Mouse (Mus musculus): ENCODE measurements around the gene Sv2a. TPM values are rescaled to one million over a fixed set of nuclear protein-coding genes. Genes with fewer than 3 reads are reported as not detected.
A peak's percentile ranks its signal among the peaks of the same experiment; 100 is the strongest.
"Not testable (repeated sequence)": the region's sequence is repeated elsewhere in the genome, so short reads cannot be mapped to it uniquely, and the experiment has no call there.

The Sv2a gene
- total RNA-seq, 4 experiments from 2014 or later = 1.6 to 7.0 (median 4.2) TPM

DNA sequence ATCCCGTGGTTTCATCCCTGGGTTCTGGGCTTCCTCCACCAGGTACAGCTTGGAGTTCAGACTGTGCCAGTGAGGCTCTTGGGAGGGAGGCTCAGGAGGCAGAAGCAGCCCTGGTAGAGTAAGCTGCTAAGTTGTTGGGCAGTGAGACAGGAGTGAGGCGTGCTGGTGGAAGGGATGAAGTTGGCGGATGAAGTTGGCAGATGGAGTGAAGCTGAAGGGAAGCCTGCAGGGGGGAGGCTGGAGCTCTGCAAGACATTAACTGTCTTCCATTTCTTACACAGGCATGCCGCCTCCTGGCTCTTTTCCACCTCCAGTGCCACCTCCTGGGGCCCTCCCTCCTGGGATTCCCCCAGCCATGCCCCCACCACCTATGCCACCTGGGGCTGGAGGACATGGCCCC is 6.9 kb upstream of the Sv2a start:
- DNase-seq (ENCODE audit: low spot score) = not testable (repeated sequence)

DNA sequence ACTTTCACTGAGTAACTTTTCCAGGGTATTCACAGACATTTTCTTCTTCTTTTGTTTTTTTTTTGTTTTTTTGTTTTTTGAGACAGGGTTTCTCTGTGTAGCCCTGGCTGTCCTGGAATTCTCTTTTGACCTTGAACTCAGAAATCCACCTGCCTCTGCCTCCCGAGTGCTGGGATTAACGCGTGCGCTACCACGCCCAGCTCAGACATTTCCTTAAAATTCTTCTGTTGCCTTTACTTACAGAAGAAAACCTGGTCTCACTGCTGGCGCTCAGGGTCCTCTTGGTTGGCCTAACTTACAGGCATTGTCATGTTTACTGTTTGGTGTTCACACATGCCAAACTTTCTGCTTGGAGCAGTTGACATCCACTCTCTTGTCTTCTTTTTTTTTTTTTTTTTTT is 5.7 kb upstream of the Sv2a start:
- DNase-seq (ENCODE audit: low spot score) = no peak

DNA sequence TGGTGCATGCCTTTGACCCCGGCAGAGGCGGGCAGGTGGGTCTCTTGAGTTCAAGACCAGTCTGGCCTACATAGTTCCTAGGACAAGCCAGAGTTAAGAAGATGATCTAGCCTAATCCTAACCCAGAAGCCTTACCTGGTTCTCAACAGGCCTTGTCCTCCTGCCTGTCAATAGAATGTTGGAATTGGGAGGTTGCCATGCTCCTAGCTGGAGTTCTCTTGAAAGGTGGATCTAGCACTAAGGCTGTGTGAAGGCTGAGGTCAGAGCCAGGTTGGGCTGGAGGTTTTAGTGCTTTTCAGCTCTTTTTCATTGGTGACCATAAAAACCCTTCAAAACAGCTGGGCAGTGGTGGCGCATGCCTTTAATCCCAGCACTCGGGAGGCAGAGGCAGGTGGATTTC is 2.5 kb upstream of the Sv2a start:
- DNase-seq (ENCODE audit: low spot score) = no peak

DNA sequence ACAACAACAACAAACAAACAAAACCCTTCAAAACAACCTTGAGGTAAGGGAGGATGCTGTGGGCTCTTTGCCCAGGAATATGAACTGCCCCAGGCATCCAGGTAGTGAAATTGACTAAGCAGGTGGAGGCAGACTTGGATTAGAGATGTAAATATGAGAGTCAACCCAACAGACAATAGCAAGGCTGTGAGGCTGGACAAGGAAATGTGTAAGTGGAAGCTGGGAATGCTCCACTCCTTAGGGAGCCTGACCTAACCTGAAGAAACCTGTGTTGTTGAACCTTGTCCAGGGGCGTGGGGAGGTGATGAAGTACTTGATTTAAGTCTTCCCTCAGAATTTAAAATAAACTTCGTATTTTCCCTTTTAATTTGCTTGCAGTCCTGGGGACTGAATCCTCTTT is 2.0 kb upstream of the Sv2a start:
- no peak for DNase-seq (ENCODE audit: low spot score)

DNA sequence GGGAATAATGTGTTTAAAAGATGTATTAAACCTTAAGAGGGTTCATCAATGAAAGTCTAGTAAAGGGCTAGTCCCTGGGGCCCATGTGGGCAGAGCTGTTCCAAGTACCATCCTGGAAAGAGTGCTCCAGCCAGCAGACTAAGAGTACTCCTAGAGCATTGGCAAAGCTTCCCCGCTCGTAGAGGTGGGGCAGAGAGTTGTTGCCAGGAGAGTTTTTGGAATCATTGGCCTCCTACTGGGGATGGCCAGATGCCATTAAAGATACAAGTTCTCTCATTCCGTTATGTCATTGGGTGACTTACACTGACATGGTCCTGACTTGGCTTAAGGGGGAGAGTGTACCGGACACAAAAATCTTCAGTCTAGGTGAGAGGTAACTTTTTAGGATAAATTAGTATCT is 1.4 kb upstream of the Sv2a start:
- peak; percentile 65 for DNase-seq (ENCODE audit: low spot score)

DNA sequence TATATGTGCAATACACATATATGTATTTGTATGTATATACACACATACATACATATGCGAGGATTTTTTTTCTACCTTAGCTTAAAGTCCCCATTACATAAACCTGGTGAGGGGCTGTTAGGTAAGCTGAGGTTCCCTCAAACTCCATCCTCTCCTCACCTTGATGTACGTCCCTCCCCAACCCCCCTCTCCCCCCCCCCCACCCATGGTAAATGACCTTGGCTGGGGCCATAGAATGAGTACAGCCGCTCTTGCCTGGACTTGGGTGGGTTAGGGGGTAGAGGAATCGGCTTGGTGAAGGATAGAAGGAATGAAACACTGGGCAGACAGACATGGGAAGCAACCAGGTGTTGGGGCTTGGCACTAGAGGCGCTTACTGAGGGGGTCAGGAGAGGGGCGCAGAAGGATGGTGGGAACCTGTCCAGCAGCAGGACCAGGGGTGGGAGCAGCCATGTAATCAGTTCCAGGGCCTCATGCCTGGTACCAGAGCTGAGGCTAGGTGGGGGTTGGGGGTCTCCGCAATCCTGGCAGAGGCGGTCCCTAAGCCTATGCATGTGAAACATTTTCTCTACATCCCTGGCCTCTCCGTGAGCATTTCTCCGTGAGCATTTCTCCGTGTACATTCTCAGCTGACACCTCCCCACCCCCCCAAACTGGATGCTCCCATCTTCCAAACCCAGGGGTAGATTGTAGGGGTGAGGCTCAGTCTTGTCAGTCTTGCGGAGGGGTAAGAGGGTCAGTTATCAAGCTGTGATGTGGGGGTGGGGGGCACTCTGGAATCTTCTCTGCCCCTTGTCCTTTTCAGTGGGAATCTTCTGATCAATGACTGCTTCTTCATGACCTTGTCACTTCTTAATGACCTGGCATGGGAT is 795 bp downstream of the Sv2a start:
- DNase-seq (ENCODE audit: low spot score) = no peak

DNA sequence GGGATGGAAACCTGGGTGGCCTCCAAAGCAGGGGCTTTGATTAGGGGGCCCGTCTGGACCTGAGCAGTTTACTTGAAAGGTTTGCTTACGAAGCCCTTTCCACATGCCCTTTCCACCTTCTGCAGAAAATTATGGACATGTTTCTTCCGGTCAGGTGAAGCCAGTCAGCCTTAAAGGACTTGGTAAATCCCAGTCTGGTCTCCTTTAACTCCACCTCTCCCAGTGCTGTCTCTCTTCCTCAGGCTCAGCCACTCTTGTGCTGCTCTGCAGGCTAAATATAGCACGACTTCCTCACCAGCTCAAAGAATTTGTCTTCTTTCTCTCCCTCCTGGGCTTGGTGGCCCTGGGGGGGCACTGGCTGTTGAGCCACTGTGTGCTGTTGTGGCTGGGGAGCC is 1.4 kb downstream of the Sv2a start:
- DNase-seq (ENCODE audit: low spot score) = no peak

DNA sequence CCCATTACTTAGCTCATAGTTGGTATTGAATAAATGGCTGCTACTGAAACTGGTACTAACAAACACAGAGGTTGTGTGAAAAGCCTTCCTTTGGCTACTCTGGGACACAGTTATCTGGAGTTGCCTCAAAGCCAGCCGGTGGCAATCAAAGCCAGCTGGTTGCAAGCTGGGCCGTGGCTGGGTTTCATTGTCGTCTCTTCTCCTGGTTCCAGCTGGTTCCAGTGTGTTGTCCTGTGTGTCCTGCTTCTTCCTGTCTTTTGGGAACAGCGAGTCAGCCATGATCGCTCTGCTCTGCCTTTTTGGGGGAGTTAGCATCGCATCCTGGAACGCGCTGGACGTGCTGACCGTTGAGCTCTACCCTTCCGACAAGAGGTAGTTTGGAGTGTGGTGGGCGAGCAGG is 12.0 kb downstream of the Sv2a start:
- no peak for DNase-seq (ENCODE audit: low spot score)

DNA sequence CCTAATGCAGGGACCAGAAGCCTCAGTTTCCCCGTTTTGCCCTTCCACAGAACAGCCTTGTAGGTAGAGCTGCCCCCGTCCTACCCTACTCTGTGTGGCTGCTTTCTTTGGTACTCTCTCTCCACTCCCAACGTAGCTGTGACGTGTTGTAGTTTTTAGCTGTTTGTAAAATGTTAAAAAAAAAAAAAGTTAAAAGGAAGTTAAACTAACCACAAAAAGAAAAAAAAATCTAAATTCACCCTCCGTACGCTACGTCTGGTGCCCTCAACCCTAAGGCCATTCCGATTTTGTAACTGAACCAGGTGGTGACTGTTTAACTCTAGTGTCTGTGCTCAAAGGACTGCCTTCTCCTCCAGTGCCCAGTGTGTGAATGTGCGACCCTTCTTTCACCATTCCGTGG is 14.0 kb downstream of the Sv2a start:
- DNase-seq (ENCODE audit: low spot score) = no peak

DNA sequence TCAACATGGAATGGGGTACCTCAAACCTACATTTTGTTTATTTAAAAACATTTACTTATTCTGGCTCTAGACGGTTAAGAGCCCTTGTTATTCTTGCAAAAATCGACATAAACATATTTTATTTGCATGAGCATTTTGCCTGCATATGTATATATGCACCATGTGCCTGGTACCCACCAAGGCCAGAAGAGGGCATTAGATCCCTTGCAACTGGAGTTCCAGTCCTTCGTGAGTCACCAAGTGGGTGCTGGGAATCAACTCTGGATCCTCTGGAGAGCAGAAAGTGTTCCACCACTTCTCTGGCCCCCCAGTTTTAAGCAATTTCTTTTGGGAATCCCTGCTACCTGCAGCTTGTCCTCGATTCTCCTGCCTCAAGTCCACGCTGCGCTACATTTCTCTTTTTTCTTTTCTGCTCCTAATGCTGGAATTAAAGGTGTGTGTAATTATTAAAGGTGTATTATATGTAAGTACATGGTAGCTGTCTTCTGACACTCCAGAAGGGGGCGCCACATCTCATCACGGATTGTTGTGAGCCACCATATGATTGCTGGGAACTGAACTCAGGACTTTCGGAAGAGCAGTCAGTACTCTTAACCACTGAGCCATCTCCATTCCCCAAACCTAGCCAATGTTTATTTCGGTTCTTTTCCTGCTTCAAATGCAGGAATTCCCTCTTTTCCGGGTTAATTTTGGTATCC is 14.8 kb downstream of the Sv2a start:
- no peak for DNase-seq (ENCODE audit: low spot score)

DNA sequence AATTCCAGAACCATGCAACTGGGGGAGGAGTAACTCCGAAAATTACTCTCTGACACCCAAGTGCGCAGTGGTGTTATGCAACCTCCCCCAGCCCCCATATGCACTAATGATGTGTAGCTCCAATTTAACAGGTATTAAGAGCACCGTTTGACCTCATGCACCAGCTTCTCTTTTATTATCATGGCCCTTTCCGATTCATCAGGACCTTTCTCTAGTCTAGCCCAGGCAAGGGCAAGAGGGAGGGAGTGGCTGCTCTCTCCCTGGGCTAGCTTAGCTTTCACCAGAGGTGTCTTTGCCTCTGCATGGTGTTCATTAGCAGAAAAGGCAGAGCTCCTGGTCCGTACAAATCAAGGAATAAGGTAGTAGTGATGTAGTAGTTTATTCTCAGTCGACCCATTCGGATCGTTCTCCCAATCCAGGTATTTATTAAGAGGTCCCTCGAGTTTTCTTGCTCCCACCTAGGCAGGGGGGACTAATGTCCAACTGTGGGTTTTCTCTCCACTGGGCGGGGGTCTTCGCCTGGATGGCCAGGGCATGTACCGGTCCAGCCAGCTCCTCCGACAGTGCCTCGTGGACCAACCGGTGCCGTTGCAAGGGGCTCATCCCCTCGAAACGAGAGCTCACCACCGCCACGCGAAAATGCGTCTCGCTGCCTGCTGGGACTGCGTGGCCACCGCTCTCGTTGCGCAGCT is 15.6 kb downstream of the Sv2a start:
- DNase-seq (ENCODE audit: low spot score) = no peak

DNA sequence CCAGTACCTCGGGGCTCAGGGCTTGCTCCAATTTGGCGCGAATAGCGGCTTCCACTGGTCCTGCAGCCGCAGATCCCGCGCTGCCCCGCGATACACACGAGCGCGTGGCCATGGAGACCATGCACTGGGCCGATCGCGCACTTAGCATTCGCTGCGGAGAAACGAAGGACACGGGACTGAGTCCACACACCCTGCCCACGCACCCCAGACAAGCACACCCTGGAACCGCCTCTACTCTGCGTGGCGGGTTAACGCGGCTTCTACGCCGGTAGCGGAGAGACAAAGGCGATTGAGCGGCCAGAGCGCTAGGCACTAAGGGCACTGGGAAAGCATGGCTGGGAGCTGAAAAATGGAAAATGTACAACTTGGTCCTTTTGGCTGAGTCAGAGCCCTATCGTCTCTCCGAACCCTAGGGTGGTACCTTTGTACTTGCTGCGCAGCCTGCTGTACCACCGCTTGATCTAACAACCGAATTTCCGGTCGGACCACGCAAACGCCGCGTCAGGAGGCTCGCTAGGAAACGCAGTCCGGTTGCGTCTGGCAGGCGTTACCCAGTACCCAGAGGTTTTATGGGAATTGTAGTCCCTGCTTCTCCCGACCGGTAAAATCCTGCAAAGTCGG is 16.3 kb downstream of the Sv2a start:
- DNase-seq (ENCODE audit: low spot score) = peak; percentile 91

DNA sequence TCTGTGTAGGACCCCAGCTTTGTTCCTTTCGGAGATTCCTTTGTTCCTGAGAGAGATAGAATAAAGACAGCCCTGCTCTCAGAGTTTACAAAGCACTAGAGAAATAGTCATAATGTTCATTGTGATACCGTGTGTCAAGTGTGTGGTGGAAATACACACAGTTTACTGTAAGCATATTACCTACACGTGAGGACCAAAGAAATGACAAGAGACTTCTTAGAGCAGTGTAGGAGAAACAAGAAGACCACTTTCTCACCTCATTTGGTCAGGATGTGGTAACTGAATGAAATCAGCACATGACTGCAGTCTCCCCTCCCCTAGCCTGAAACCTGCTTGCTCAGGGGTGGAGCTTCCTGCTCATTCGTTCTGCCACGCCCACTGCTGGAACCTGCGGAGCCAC is 17.2 kb downstream of the Sv2a start:
- no peak for DNase-seq (ENCODE audit: low spot score)

DNA sequence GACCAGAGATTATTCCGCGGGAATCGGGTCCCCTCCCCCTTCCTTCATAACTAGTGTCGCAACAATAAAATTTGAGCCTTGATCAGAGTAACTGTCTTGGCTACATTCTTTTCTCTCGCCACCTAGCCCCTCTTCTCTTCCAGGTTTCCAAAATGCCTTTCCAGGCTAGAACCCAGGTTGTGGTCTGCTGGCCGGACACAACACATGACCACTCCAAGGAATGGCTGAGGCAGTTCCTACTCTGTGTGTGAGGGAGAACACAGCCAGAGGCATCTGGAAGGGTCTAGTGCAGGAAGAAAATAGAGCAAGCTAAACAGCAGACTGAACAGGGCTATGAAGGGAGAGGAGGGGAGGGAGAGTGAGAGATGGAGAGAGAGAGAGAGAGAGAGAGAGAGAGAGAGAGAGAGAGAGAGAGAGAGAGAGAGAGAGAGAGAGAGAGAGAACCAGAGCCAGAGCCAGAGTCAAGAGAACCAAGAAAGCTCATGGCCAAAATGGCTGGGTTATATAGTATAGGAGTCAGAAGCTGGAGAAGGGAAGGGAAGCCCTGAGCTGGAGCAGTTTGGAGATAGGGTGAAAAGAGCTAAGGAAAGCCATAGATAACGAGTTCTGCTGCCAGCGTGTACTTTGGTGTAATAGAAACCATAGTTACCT is 17.8 kb downstream of the Sv2a start:
- DNase-seq (ENCODE audit: low spot score) = not testable (repeated sequence)

DNA sequence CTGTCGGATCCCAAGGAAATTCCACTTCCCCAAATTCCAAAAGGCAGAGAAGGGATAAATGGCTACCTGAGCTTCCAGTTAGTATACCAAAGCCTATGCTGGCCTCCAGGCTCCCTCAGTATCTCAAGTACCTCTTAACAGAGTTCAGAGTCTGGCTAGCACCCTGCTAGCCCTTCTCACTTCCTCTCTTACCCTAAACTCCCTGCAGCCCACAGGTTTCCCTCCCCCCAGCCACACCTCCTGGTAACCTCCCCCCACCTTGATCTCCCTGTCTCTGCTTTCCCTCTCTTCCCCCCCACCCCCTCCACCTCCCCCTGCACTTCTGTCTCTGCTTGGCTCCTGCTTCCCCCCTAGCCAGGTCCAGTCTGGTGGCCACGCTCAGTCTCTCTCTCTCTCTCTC is 18.8 kb downstream of the Sv2a start:
- no peak for DNase-seq (ENCODE audit: low spot score)

DNA sequence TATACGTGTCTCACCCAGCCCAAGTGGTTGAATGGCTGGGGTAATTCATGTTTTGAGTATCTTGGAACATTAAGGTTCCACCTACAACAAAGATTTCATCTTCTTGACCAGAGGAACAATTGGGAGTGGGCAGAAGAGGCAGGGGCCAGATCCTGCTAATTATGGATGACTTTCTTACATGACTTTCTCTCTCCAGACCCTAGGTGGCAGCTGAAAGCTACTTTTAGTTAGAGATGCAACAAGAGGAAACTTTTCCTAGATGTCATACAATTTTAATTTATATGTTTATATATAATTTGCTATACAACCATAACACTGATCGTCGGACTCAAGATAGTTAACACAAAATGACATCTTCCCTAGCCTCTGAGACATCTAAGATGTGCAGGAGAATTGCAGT is 26.9 kb downstream of the Sv2a start:
- no peak for DNase-seq (ENCODE audit: low spot score)

DNA sequence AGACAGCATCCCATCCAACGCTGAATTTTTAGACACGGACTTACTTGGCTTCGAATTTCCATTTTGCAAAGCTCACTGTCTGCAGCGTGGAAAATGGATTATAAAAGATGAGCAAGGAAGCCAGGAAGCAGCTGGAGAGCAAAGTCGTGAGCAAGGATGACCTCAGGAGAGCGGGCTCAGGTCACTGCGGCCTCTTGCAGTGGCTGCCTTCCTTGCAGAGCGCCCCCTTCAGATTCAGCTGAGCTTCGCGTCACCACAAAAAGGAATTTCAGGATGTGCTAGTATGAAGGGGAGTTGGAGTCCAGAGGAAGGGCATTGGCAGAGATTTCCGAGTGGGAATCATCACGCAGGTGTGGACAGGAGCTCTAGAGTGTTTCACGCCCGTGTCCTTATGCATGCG is 28.3 kb downstream of the Sv2a start:
- DNase-seq (ENCODE audit: low spot score) = no peak

DNA sequence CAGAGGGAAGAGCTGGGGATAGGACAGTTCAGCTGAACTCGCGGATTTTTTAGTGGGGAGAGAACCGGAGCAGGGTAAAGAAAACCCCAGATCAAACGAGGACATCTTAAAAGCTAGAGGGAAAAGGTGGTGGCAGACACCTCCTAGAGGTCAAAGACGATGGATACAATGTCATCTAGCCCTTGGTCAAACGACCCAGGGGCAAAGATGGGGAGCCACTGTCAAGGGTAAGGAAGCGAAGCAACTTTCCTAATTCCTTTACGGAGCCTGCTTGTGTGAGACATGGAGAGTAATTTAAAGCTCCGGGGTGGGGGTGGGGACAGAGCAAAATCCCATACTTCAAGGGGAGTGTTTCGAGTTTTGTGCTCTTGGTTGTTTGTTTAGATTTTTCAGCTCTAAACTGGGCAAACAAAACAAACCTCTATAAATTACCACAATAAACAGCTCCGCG is 38.3 kb downstream of the Sv2a start:
- DNase-seq (ENCODE audit: low spot score) = no peak

DNA sequence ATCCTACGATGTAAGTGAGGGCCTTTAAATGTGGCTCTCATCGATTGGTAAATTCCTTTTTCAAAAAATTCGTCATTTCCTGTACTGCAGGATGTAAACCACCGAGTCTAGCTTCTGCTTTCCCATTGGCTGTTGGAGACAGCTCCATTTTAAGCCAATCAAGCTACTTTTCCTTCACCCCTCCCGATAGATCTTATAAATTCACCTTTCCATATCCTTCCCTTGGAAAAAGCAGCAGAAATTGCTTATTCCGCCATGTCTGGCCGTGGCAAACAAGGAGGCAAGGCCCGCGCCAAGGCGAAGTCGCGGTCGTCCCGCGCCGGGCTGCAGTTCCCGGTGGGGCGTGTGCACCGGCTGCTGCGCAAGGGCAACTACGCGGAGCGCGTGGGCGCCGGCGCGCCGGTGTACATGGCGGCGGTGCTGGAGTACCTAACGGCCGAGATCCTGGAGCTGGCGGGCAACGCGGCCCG is 38.7 kb downstream of the Sv2a start, which contains the start of the genes Bola1 and Hist2h2ab:
Gene Bola1 (minus strand): TSS at position 49 of the 470 bp plus-strand sequence.
Gene Hist2h2ab (plus strand): TSS at position 205 of the 470 bp plus-strand sequence.
- DNase-seq (ENCODE audit: low spot score) = peak; percentile 92

DNA sequence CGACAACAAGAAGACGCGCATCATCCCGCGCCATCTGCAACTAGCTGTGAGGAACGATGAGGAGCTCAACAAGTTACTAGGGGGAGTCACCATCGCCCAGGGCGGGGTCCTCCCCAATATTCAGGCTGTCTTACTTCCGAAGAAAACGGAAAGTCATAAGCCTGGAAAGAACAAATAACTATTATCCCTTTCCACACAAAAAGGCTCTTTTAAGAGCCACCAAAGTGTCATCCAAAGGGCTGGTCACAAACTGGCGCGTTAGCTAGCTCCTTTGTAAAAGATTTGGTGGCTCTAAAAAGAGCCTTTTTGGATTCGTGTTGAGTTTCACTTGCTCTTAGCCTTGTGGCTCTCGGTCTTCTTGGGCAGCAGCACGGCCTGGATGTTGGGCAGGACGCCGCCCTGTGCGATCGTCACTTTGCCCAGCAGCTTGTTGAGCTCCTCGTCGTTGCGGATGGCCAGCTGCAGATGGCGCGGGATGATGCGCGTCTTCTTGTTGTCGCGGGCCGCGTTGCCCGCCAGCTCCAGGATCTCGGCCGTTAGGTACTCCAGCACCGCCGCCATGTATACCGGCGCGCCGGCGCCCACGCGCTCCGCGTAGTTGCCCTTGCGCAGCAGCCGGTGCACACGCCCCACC is 39.3 kb downstream of the Sv2a start:
- DNase-seq (ENCODE audit: low spot score) = not testable (repeated sequence)
